Mouse (Mus musculus) MEL (cell line): Measurements from ENCODE around the gene Ddx58. TPM values are rescaled to one million over a fixed set of nuclear protein-coding genes. Genes with fewer than 3 reads are reported as not detected.

Source experiments
- DNase-seq: peaks from one replicate; pipeline ENCODE4 v3.0.0; 2011; ENCODE audit warnings: low read depth, low spot score
- H3K27ac ChIP-seq: 2 replicates; pipeline ENCODE4 v1.5.1; 2012; ENCODE audit warnings: low read depth, mild to moderate bottlenecking, control low read depth, low read length, moderate library complexity; ENCODE audit not compliant: control insufficient read depth
- H3K27me3 ChIP-seq, 2 experiments: fragments of 150-350 bp in 1 of 2; sonication (generic) in 1 of 2; 2 replicates each; pipeline ENCODE4 v1.6.1; 2012; ENCODE audit warnings: low read length in 2 of 2, mild to moderate bottlenecking in 2 of 2, improper control_type of control experiment in 1 of 2, moderate library complexity in 1 of 2; ENCODE audit not compliant: insufficient read depth in 2 of 2, control insufficient read depth in 1 of 2
- H3K36me3 ChIP-seq, 2 experiments: 2 replicates each; pipeline ENCODE4 v1.6.1; 2012 to 2014; ENCODE audit warnings: low read length in 2 of 2, improper control_type of control experiment in 1 of 2, inconsistent platforms in 1 of 2, mild to moderate bottlenecking in 1 of 2; ENCODE audit not compliant: insufficient read depth in 2 of 2, control insufficient read depth in 1 of 2
- H3K4me1 ChIP-seq, 2 experiments: fragments of 150-350 bp in 1 of 2; sonication (generic) in 1 of 2; 2 replicates each; pipeline ENCODE4 v1.6.1; 2012; ENCODE audit warnings: low read length in 2 of 2, improper control_type of control experiment in 1 of 2, mild to moderate bottlenecking in 1 of 2; ENCODE audit not compliant: insufficient read depth in 2 of 2, control insufficient read depth in 1 of 2
- H3K4me3 ChIP-seq, 2 experiments: fragments of 150-350 bp in 1 of 2; sonication (generic) in 1 of 2; 2 replicates each; pipeline ENCODE4 v1.5.1; 2012; ENCODE audit warnings: low read depth in 2 of 2, low read length in 2 of 2, mild to moderate bottlenecking in 2 of 2, moderate library complexity in 2 of 2, control low read depth in 1 of 2, improper control_type of control experiment in 1 of 2; ENCODE audit not compliant: control insufficient read depth in 1 of 2, insufficient read depth in 1 of 2
- H3K79me2 ChIP-seq: 2 replicates; pipeline ENCODE4 v1.6.1; 2012; ENCODE audit warnings: mild to moderate bottlenecking, low read length, moderate library complexity; ENCODE audit not compliant: control insufficient read depth, poor library complexity, insufficient read depth
- H3K9ac ChIP-seq: 2 replicates; pipeline ENCODE4 v1.6.1; 2012; ENCODE audit warnings: low read depth, mild to moderate bottlenecking, control low read depth, low read length, moderate library complexity; ENCODE audit not compliant: control insufficient read depth, poor library complexity, severe bottlenecking
- H3K9me3 ChIP-seq: fragments of 150-350 bp; sonication (generic); replicated peaks from 2 replicates; pipeline ENCODE4 v1.6.1; 2012; ENCODE audit warnings: mild to moderate bottlenecking, low read length, improper control_type of control experiment, moderate library complexity; ENCODE audit not compliant: insufficient read depth
- BHLHE40 ChIP-seq: IDR thresholded peaks from 2 replicates; pipeline ENCODE4 v1.6.1; 2012; ENCODE audit warnings: low read depth, mild to moderate bottlenecking, inconsistent platforms, low read length, improper control_type of control experiment, borderline replicate concordance
- CHD1 ChIP-seq: IDR thresholded peaks from 2 replicates; pipeline ENCODE4 v1.6.1; 2012; ENCODE audit warnings: low read depth, mild to moderate bottlenecking, inconsistent platforms, low read length, improper control_type of control experiment
- CTCF ChIP-seq, 3 experiments: IDR thresholded peaks in 2 of 3; conservative IDR thresholded peaks in 1 of 3; 2 replicates each; pipeline ENCODE4 v1.5.1; 2011 to 2012; ENCODE audit warnings: low read length in 3 of 3, low read depth in 2 of 3, mild to moderate bottlenecking in 2 of 3, improper control_type of control experiment in 1 of 3, inconsistent platforms in 1 of 3, mixed read lengths in 1 of 3, moderate library complexity in 1 of 3; ENCODE audit not compliant: control insufficient read depth in 1 of 3, insufficient read depth in 1 of 3, poor library complexity in 1 of 3, severe bottlenecking in 1 of 3
- ELF1 ChIP-seq: IDR thresholded peaks from 2 replicates; pipeline ENCODE4 v1.6.1; 2014; ENCODE audit warnings: low read depth, mild to moderate bottlenecking, inconsistent platforms, low read length, improper control_type of control experiment, moderate library complexity
- ETS1 ChIP-seq: IDR thresholded peaks from 2 replicates; pipeline ENCODE4 v1.6.1; 2012; ENCODE audit warnings: low read depth, mild to moderate bottlenecking, inconsistent platforms, low read length, improper control_type of control experiment, moderate library complexity
- HCFC1 ChIP-seq: IDR thresholded peaks from 2 replicates; pipeline ENCODE4 v1.6.1; 2012; ENCODE audit warnings: low read depth, mild to moderate bottlenecking, inconsistent platforms, low read length, improper control_type of control experiment, moderate library complexity
- JUND ChIP-seq: IDR thresholded peaks from 2 replicates; pipeline ENCODE4 v1.6.1; 2011; ENCODE audit warnings: low read depth, mild to moderate bottlenecking, improper control_type of control experiment, low read length
- KAT2A ChIP-seq: conservative IDR thresholded peaks from 2 replicates; pipeline ENCODE4 v1.6.1; 2012; ENCODE audit warnings: low read depth, low read length, improper control_type of control experiment, inconsistent platforms
- MAFK ChIP-seq: IDR thresholded peaks from 2 replicates; pipeline ENCODE4 v1.6.1; 2011; ENCODE audit warnings: low read depth, mild to moderate bottlenecking, low read length, improper control_type of control experiment, borderline replicate concordance
- MAX ChIP-seq: IDR thresholded peaks from 2 replicates; pipeline ENCODE4 v1.6.1; 2011; ENCODE audit warnings: low read length, improper control_type of control experiment
- MAZ ChIP-seq: IDR thresholded peaks from 2 replicates; pipeline ENCODE4 v1.6.1; 2012; ENCODE audit warnings: low read depth, mild to moderate bottlenecking, inconsistent platforms, low read length, improper control_type of control experiment
- MEF2A ChIP-seq: IDR thresholded peaks from 2 replicates; pipeline ENCODE4 v1.6.1; 2014; ENCODE audit warnings: low read depth, mild to moderate bottlenecking, inconsistent platforms, low read length, improper control_type of control experiment; ENCODE audit not compliant: poor library complexity, insufficient replicate concordance, severe bottlenecking; ENCODE audit errors: extremely low read depth
- MXI1 ChIP-seq: IDR thresholded peaks from 2 replicates; pipeline ENCODE4 v1.6.1; 2011; ENCODE audit warnings: mild to moderate bottlenecking, low read depth, low read length, improper control_type of control experiment
- MYB ChIP-seq: IDR thresholded peaks from 2 replicates; pipeline ENCODE4 v1.6.1; 2011; ENCODE audit warnings: mild to moderate bottlenecking, low read depth, low read length, improper control_type of control experiment
- MYC ChIP-seq: IDR thresholded peaks from 2 replicates; pipeline ENCODE4 v1.6.1; 2011; ENCODE audit warnings: low read depth, mild to moderate bottlenecking, low read length, improper control_type of control experiment, moderate library complexity
- NRF1 ChIP-seq: IDR thresholded peaks from 2 replicates; pipeline ENCODE4 v1.6.1; 2014; ENCODE audit warnings: low read depth, mild to moderate bottlenecking, inconsistent platforms, low read length, improper control_type of control experiment, moderate library complexity; ENCODE audit not compliant: poor library complexity, insufficient read depth, severe bottlenecking
- POLR2A ChIP-seq, 2 experiments: IDR thresholded peaks; 2 replicates each; pipeline ENCODE4 v1.6.1; 2011 to 2012; ENCODE audit warnings: low read length in 2 of 2, mild to moderate bottlenecking in 2 of 2, control low read depth in 1 of 2, improper control_type of control experiment in 1 of 2, low read depth in 1 of 2, moderate library complexity in 1 of 2; ENCODE audit not compliant: control insufficient read depth in 1 of 2, insufficient read depth in 1 of 2, poor library complexity in 1 of 2
- POLR2AphosphoS2 ChIP-seq: IDR thresholded peaks from 2 replicates; pipeline ENCODE4 v1.6.1; 2011; ENCODE audit warnings: low read length, improper control_type of control experiment
- POLR2AphosphoS5 ChIP-seq: IDR thresholded peaks from 2 replicates; pipeline ENCODE4 v1.6.1; 2012; ENCODE audit warnings: low read depth, borderline replicate concordance, mild to moderate bottlenecking, inconsistent platforms, low read length, moderate library complexity, mixed read lengths
- RCOR1 ChIP-seq: IDR thresholded peaks from 2 replicates; pipeline ENCODE4 v1.6.1; 2012; ENCODE audit warnings: low read depth, mild to moderate bottlenecking, inconsistent platforms, low read length, improper control_type of control experiment
- SMC3 ChIP-seq: IDR thresholded peaks from 2 replicates; pipeline ENCODE4 v1.6.1; 2011; ENCODE audit warnings: low read depth, low read length, improper control_type of control experiment
- TAL1 ChIP-seq: IDR thresholded peaks from 2 replicates; pipeline ENCODE4 v1.6.1; 2012; ENCODE audit warnings: mild to moderate bottlenecking, inconsistent platforms, low read length, moderate library complexity, mixed read lengths
- TBP ChIP-seq: IDR thresholded peaks from 2 replicates; pipeline ENCODE4 v1.8.0; 2011; ENCODE audit warnings: low read depth, low read length, improper control_type of control experiment
- TCF12 ChIP-seq: IDR thresholded peaks from 2 replicates; pipeline ENCODE4 v1.6.1; 2014; ENCODE audit warnings: low read depth, mild to moderate bottlenecking, inconsistent platforms, low read length, improper control_type of control experiment, moderate library complexity
- USF2 ChIP-seq, 2 experiments: IDR thresholded peaks; 2 replicates each; pipeline ENCODE4 v1.6.1; 2011 to 2012; ENCODE audit warnings: improper control_type of control experiment in 2 of 2, low read length in 2 of 2, borderline replicate concordance in 1 of 2, inconsistent platforms in 1 of 2, low read depth in 1 of 2, mild to moderate bottlenecking in 1 of 2; ENCODE audit not compliant: insufficient read depth in 1 of 2
- ZC3H11A ChIP-seq: IDR thresholded peaks from 2 replicates; pipeline ENCODE4 v1.6.1; 2012; ENCODE audit warnings: low read depth, mild to moderate bottlenecking, inconsistent platforms, low read length, improper control_type of control experiment
- ZKSCAN1 ChIP-seq: IDR thresholded peaks from 2 replicates; pipeline ENCODE4 v1.6.1; 2012; ENCODE audit warnings: low read depth, mild to moderate bottlenecking, inconsistent platforms, low read length, improper control_type of control experiment, moderate library complexity
- ZMIZ1 ChIP-seq: IDR thresholded peaks from 2 replicates; pipeline ENCODE4 v1.6.1; 2012; ENCODE audit warnings: low read depth, mild to moderate bottlenecking, inconsistent platforms, low read length, improper control_type of control experiment, moderate library complexity
- ZNF384 ChIP-seq: IDR thresholded peaks from 2 replicates; pipeline ENCODE4 v1.6.1; 2012; ENCODE audit warnings: low read depth, mild to moderate bottlenecking, inconsistent platforms, low read length, improper control_type of control experiment
- polyA plus RNA-seq, 2 experiments: library from polyadenylated mRNA; stranded (reverse) in 1 of 2; unstranded in 1 of 2; fragments of >175 nt in 1 of 2; fragments of >200 nt in 1 of 2; gene quantifications; 2 replicates each; pipeline versions ENCODE4 v1.2.1 to v1.2.4; 2012; ENCODE audit warnings: low replicate concordance in 2 of 2, low read depth in 1 of 2; ENCODE audit not compliant: insufficient read length in 2 of 2, insufficient read depth in 1 of 2, missing spikeins in 1 of 2
- total RNA-seq: library from RNA; depleted of rRNA; stranded (reverse); fragments of 300-350 nt; gene quantifications from 2 replicates; pipeline ENCODE4 v1.2.3, GENCODE M21; 2012

The Ddx58 gene
- total and polyA plus RNA-seq, 3 experiments = 0.58 to 1.0 TPM; not detected in 1

DNA sequence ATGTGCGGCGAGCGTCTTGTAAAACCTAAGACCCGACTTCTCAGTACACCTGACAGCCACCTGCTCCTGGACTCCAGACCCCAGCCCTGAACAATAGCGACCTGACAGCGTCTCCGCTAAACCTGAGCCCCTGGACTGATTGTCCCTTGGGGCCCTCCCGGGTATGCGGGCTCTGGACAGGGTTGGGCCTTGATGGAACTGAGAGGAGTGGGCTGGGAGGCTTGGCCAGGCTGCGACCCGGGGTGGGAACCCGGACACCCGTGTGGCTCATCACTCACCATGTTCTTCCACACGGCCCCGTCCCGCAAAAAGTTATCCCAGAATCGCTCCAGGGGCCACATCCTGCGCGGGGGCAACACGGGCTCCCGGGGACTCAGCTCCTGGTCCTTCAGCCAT lies 39.2 kb upstream of the Ddx58 start:
- TF ChIP-seq MAX (0 out of 2 replicates have a peak, but pooled peaks have one; percentile 8), ETS1 (no peak; the same call in 1 of the 2 replicates), MYC (no peak), POLR2AphosphoS2 (no peak), CHD1 (peak; percentile 36; the same call in 1 of the 2 replicates), KAT2A (no peak), RCOR1 (no peak)
- Histone ChIP-seq H3K79me2 (peaks cover 17% of the 10 kb centered on the region), H3K27ac (peak overlapping the region; percentile 23), H3K4me3 (peak overlapping the region; percentile 90 to 91), H3K9me3 (no peaks in the 10 kb centered on the region), H3K4me1 (peaks cover 0 to 2% of the 10 kb centered on the region in 2 experiments; a peak in 1 of 4 replicates), H3K36me3 (peaks cover 0 to 11% of the 10 kb centered on the region in 2 experiments; a peak in 2 of 4 replicates), H3K27me3 (no peaks in the 10 kb centered on the region), H3K9ac (peak overlapping the region; percentile 82)
- DNase-seq = peak; percentile 29

DNA sequence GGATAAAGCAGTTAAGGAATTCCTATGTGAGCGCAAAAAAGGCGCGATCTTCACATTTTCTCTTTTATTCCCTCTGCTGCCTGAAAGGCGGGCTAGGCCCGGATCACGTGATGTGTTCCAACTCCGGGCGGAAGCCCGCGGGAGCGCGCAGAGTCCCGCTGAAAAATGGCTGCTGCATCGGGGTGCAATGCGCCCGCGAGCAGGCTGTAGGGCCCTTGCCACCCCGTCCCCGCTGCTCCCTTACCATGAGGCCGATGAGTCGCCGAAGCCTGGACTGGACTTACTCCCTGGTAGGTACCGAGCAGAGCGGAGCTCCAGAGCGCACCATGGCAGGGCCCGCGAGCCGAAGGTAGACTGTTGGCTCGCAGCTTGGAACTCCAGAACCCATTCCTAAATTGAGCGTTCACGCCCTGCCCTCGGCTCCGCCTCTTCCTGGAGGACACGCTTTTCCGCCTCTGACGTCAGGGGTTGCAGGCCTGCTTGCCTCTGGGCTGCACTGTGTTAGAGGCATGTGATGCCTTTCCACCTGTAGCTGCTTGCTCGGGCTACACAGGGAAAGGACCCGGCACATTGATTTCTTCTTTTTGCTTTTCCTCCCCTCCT lies 29.9 kb upstream of the Ddx58 start, which contains the start of the genes Smim27 and Topors:
TSS of gene Smim27 (plus strand) at position 150 of the 603 bp plus-strand sequence.
TSS of gene Topors (minus strand) at position 421 of the 603 bp plus-strand sequence.
- H3K27ac ChIP-seq = peak within 1 kb of the TSS; percentile 97
- peak within 1 kb of the TSS; percentile 95 for H3K9ac ChIP-seq
- H3K27me3 ChIP-seq = no peaks in the 10 kb centered on the region
- H3K4me1 ChIP-seq = peaks cover 0 to 15% of the 10 kb centered on the region in 2 experiments; a peak in 2 of 4 replicates
- H3K36me3 ChIP-seq = peaks cover 11 to 17% of the 10 kb centered on the region in 2 experiments
- peak within 1 kb of the TSS; percentile 53 to 83 for H3K4me3 ChIP-seq
- peaks cover 46% of the 10 kb centered on the region for H3K79me2 ChIP-seq
- no peaks in the 10 kb centered on the region for H3K9me3 ChIP-seq
- peak; percentile 98 for DNase-seq
- TF ChIP-seq SMC3 = no peak
- peak; percentile 97 for TF ChIP-seq ZMIZ1
- no peak for TF ChIP-seq ZC3H11A
- TF ChIP-seq ELF1 = peak; percentile 68; the same call in 1 of the 2 replicates
- peak; percentile 97; the same call in 1 of the 2 replicates for TF ChIP-seq POLR2AphosphoS5
- TF ChIP-seq MAFK = no peak
- peak; percentile 94 for TF ChIP-seq MXI1
- 0 out of 2 replicates have a peak, but pooled peaks have one; percentile 8 for TF ChIP-seq NRF1
- no peak for TF ChIP-seq MEF2A
- peak; percentile 89 for TF ChIP-seq MYC
- peak; percentile 88 for TF ChIP-seq TBP
- peak; percentile 52 for TF ChIP-seq TCF12
- TF ChIP-seq POLR2AphosphoS2 = peak; percentile 99
- no peak for TF ChIP-seq RCOR1
- TF ChIP-seq MAZ = 0 out of 2 replicates have a peak, but pooled peaks have one; percentile 65
- TF ChIP-seq ZNF384 = no peak
- TF ChIP-seq USF2 (IDR thresholded peaks at IDR 0.05; ENCODE audit: borderline replicate concordance in 1 of 2, insufficient read depth in 1 of 2, low read depth in 1 of 2, low read length in 2 of 2) = peak; percentile 70 to 88; a peak in 3 of 4 replicates
- TF ChIP-seq HCFC1 = peak; percentile 78
- TF ChIP-seq TAL1 = no peak
- TF ChIP-seq POLR2A (IDR thresholded peaks at IDR 0.05; ENCODE audit: control insufficient read depth in 1 of 2, insufficient read depth in 1 of 2, low read depth in 1 of 2, low read length in 2 of 2, poor library complexity in 1 of 2) = peak; percentile 99
- no peak for TF ChIP-seq JUND
- TF ChIP-seq ZKSCAN1 = no peak
- no peak for TF ChIP-seq CTCF (IDR thresholded peaks at IDR 0.05 in 2 of 3, conservative IDR thresholded peaks at IDR 0.05 in 1 of 3; ENCODE audit: control insufficient read depth in 1 of 3, insufficient read depth in 1 of 3, low read depth in 2 of 3, low read length in 3 of 3, poor library complexity in 1 of 3, severe bottlenecking in 1 of 3)
- no peak for TF ChIP-seq MYB
- peak; percentile 85; the same call in 1 of the 2 replicates for TF ChIP-seq BHLHE40
- peak; percentile 32; the same call in 1 of the 2 replicates for TF ChIP-seq KAT2A
- peak; percentile 80 for TF ChIP-seq MAX
